Mouse (Mus musculus) embryonic facial prominence, embryonic 11.5 days (tissue): Measurements from ENCODE around the gene Acsl6. TPM values are rescaled to one million over a fixed set of nuclear protein-coding genes. Genes with fewer than 3 reads are reported as not detected.
A peak's percentile ranks its signal among the peaks of the same experiment; 100 is the strongest.

Experiments used
- ATAC-seq: fragments of 200-750 bp; cut with Nextera tagmentation; replicated peaks from 2 replicates; pipeline ENCODE4 v1.8.0; 2017; ENCODE audit warnings: low read depth; ENCODE audit not compliant: insufficient number of reproducible peaks, low FRiP score, low TSS enrichment
- DNase-seq: peaks from one replicate; pipeline ENCODE4 v3.0.0-alpha.2; 2015; ENCODE audit warnings: low spot score
- H3K27ac ChIP-seq: fragments of 300-500 bp; sonication (generic); replicated peaks from 2 replicates; pipeline ENCODE4 v1.5.1; 2014; ENCODE audit warnings: mild to moderate bottlenecking, low read depth, low read length, control low read depth
- H3K27me3 ChIP-seq: fragments of 300-500 bp; sonication (generic); 2 replicates; pipeline ENCODE4 v1.6.1; 2014; ENCODE audit warnings: mild to moderate bottlenecking, low read length, moderate library complexity, mixed read lengths; ENCODE audit not compliant: control insufficient read depth, insufficient read depth
- H3K36me3 ChIP-seq: fragments of 300-500 bp; sonication (generic); replicated peaks from 2 replicates; pipeline ENCODE4 v1.6.1; 2014; ENCODE audit warnings: low read depth, mild to moderate bottlenecking, low read length, moderate library complexity, mixed read lengths; ENCODE audit not compliant: control insufficient read depth, insufficient read depth
- H3K4me1 ChIP-seq: fragments of 300-500 bp; sonication (generic); 2 replicates; pipeline ENCODE4 v1.6.1; 2014; ENCODE audit warnings: low read length, mixed read lengths; ENCODE audit not compliant: control insufficient read depth, insufficient read depth
- H3K4me2 ChIP-seq: fragments of 300-500 bp; sonication (generic); 2 replicates; pipeline ENCODE4 v1.6.1; 2014; ENCODE audit warnings: low read depth, mild to moderate bottlenecking, control low read depth, low read length, moderate library complexity
- H3K4me3 ChIP-seq: fragments of 300-500 bp; sonication (generic); 2 replicates; pipeline ENCODE4 v1.5.1; 2014; ENCODE audit warnings: low read depth, low read length, control low read depth
- H3K9ac ChIP-seq: fragments of 300-500 bp; sonication (generic); replicated peaks from 2 replicates; pipeline ENCODE4 v1.6.1; 2014; ENCODE audit warnings: mild to moderate bottlenecking, control low read depth, low read length
- H3K9me3 ChIP-seq: fragments of 300-500 bp; sonication (generic); replicated peaks from 2 replicates; pipeline ENCODE4 v1.6.1; 2016; ENCODE audit warnings: mild to moderate bottlenecking, low read length, inconsistent platforms, mixed read lengths; ENCODE audit not compliant: control insufficient read depth
- WGBS: fragments of 180-500 bp; shearing (Covaris S2); extraction: QIAGEN DNeasy Blood & Tissue Kit; methylation state at CpG from one replicate; pipeline ENCODE4 v1.1.7; 2014; 5-methylcytosine and 5-hydroxymethylcytosine counted together
- polyA plus RNA-seq: library from polyadenylated mRNA; unstranded; fragments of >200 nt; fragmentation: Nextera tagmentation; extraction: Ambion mirVana; gene quantifications from 2 replicates; pipeline ENCODE4 v1.2.1, GENCODE M21; 2014

The Acsl6 gene
- polyA plus RNA-seq = 4.4 and 5.4 TPM in 2 replicates

DNA sequence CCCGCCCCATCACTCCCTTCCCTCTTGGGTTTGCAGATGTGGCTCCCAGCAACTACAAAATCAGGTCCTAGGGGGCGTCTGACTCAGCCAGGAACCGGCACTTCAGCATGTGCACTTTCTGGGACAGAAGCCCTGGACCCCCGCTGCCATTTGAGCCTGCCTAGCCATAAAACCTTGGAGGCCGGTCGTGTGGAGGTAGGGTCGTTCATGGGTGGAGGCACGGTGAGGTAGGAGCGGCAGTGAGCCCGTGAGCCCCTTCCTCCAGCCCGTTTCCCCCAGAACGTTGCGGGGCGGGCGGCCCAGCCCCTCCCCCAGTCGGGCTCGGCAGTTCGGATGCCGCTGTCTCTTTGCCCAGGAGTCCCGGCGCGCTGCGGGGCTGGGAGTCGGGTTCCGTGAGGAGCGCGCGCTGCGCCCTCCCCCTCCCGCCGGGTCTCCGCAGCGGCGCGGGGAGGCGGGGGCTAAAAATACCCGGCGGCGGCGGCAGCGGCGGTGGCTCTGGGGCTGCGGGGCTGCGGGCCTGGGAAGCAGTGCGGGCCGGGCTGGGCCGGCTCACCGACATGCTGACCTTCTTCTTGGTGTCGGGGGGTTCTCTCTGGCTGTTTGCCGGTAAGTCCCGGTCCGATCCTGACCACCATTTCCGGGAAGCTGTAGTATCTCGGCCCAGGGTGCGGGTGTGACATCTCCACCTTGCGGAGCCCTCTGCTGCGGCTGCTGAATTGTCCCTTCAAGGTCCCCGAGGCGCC is at the start of gene Acsl6:
Gene Acsl6 (plus strand): TSS at position 71 of the 743 bp plus-strand sequence.
- ATAC-seq (peak; percentile 50), DNase-seq (peak; percentile 65)
- Histone ChIP-seq H3K4me3 (peak within 1 kb of the TSS; percentile 57), H3K27me3 (0 out of 2 replicates have a peak, but pooled peaks cover 2% of the 10 kb centered on the region), H3K9me3 (no peaks in the 10 kb centered on the region; the same call in 1 of the 2 replicates), H3K36me3 (no peaks in the 10 kb centered on the region), H3K4me2 (peak within 1 kb of the TSS; percentile 94), H3K9ac (peak within 1 kb of the TSS; percentile 60), H3K4me1 (no peaks in the 10 kb centered on the region; the same call in 1 of the 2 replicates), H3K27ac (no peak within 1 kb of the TSS)
- WGBS = 0% methylated on average over 49 of the region's 59 CpGs

DNA sequence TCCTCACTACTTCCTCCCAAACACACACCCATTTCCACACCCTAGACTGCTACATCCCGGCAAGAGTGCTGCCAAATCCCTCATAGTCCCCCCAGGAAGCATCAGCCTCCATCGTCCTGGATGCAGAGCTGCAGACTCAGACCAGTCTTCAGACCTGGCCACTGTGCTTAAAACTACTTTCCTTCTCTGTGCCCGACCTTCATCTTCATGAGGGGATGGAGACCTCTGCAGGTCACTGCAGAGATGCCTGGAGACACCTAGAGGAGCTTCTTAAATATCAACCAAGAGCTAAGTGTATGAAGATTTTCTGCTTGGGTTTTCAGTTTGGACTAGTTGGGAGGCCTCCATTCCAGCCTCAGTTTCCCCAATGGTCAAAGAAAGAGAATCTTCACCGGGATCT is 49.5 kb upstream of the Acsl6 start:
- no peaks in the 10 kb centered on the region for H3K9me3 ChIP-seq
- WGBS = 72% methylated on average over 4 of the region's 4 CpGs

DNA sequence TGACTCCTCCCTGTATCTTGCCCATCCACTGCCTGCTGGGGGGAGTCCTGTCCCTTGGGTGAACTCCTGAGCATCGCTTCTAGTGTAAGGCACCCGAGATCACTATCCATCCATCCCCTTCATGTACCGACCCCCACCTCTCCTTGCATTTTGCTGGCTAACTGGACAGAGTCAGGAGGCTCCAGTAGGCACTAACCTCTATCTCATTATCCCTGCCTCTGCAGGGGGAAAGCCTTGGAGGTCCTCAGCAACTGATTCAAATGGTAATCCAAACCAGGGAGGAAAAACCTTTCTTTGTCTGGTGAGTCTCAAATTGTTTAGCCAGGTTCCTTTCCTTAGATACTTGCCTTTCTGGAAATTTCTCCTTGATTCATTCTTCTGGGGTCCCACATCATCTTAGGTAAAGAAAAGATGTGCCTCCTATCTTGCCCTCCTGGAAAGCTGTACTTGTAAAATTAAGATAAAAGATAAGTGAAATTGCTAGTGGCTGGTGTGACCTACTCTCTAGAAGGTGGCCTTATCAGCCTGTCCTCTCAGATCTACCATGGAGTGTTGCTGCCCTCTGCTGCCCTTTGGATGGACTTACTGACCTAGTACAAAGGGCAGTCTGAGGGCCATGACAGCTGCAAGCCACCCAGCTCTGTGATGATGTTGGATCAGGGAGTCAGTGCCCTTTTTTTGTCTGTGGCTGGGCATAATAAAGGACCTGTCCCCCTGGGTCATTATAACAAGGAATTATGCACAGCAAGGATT is 46.8 kb upstream of the Acsl6 start:
- Histone ChIP-seq H3K9me3 (no peaks in the 10 kb centered on the region), H3K9ac (no peak overlapping the region), H3K27me3 (no peaks in the 10 kb centered on the region), H3K4me3 (no peak overlapping the region), H3K4me1 (no peaks in the 10 kb centered on the region), H3K4me2 (no peak overlapping the region), H3K36me3 (no peaks in the 10 kb centered on the region), H3K27ac (no peak overlapping the region)
- DNase-seq (peak; percentile 75), ATAC-seq (peak; percentile 81)
- 46% methylated on average over 3 of the region's 3 CpGs for WGBS

More for the DNA sequence above, 49.5 kb upstream of the Acsl6 start:
- H3K27ac ChIP-seq = no peak overlapping the region
- no peak for DNase-seq
- no peaks in the 10 kb centered on the region for H3K27me3 ChIP-seq
- no peak overlapping the region for H3K4me3 ChIP-seq
- H3K4me1 ChIP-seq = no peaks in the 10 kb centered on the region
- H3K9ac ChIP-seq = no peak overlapping the region
- ATAC-seq = no peak
- H3K36me3 ChIP-seq = no peaks in the 10 kb centered on the region
- no peak overlapping the region for H3K4me2 ChIP-seq

GRCm38 (mm10) chr11:54263405-54264031 is 40.1 kb upstream of the Acsl6 start:
- WGBS = 21% methylated on average over 1 of the region's 1 CpGs
- H3K4me1 ChIP-seq = no peaks in the 10 kb centered on the region
- no peaks in the 10 kb centered on the region for H3K36me3 ChIP-seq
- H3K9me3 ChIP-seq = no peaks in the 10 kb centered on the region
- H3K27me3 ChIP-seq = no peaks in the 10 kb centered on the region
- H3K9ac ChIP-seq = no peak overlapping the region
- H3K4me2 ChIP-seq = no peak overlapping the region
- ATAC-seq = no peak
- no peak overlapping the region for H3K27ac ChIP-seq
- no peak overlapping the region for H3K4me3 ChIP-seq
- no peak for DNase-seq

DNA sequence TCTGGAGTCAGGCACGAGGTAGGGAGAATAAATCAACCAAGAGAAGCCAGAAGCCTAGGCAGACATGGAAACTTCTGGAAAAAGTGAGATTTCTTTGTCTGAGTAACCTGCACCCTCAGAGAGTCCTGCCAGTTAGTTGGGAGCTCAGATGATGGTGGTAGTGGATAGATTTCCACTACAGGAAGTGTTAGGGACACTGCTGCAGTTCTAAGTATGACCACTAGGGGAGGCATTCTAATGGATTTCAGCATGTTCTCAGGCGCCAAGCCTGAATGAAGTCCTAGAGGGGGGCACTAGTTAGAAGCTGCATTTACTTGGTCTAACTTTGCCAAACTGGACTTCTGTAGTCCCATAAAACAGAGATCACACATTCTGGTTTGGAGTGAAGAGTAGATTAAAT is 39.1 kb upstream of the Acsl6 start:
- Histone ChIP-seq H3K36me3 (no peaks in the 10 kb centered on the region), H3K27ac (no peak overlapping the region), H3K27me3 (no peaks in the 10 kb centered on the region), H3K9me3 (no peaks in the 10 kb centered on the region), H3K4me2 (no peak overlapping the region), H3K4me1 (no peaks in the 10 kb centered on the region), H3K4me3 (no peak overlapping the region), H3K9ac (no peak overlapping the region)
- DNase-seq (peak; percentile 76), ATAC-seq (no peak)
- 54% methylated on average over 2 of the region's 2 CpGs for WGBS

GRCm38 (mm10) chr11:54267177-54267576 is 36.4 kb upstream of the Acsl6 start, which contains the start of gene Il3:
Gene Il3 (minus strand): TSS chr11:54267277.
- no peak within 1 kb of the TSS for H3K4me2 ChIP-seq
- WGBS = 79% methylated on average over 6 of the region's 6 CpGs
- ATAC-seq = no peak
- H3K36me3 ChIP-seq = no peaks in the 10 kb centered on the region
- no peaks in the 10 kb centered on the region for H3K27me3 ChIP-seq
- DNase-seq = no peak
- no peaks in the 10 kb centered on the region for H3K4me1 ChIP-seq
- no peak within 1 kb of the TSS for H3K27ac ChIP-seq
- H3K9me3 ChIP-seq = no peaks in the 10 kb centered on the region
- H3K4me3 ChIP-seq = no peak within 1 kb of the TSS
- no peak within 1 kb of the TSS for H3K9ac ChIP-seq

- no peak overlapping the region for H3K4me3 ChIP-seq
- H3K27me3 ChIP-seq = no peaks in the 10 kb centered on the region
- ATAC-seq = no peak
- H3K4me1 ChIP-seq = no peaks in the 10 kb centered on the region
- DNase-seq = no peak
- H3K9me3 ChIP-seq = no peaks in the 10 kb centered on the region
- no peaks in the 10 kb centered on the region for H3K36me3 ChIP-seq
- H3K27ac ChIP-seq = no peak overlapping the region
- 83% methylated on average over 3 of the region's 3 CpGs for WGBS
- H3K9ac ChIP-seq = no peak overlapping the region
- H3K4me2 ChIP-seq = no peak overlapping the region
Measured at GRCm38 (mm10) chr11:54269191-54269896, 34.3 kb upstream of the Acsl6 start.
